Mouse (Mus musculus) lung, postnatal 0 days (tissue): ENCODE results near the gene Ppia.

ENCODE experiments used
- CTCF ChIP-seq: IDR thresholded peaks from 2 replicates; pipeline ENCODE4 v1.5.1; 2016; ENCODE audit warnings: antibody characterized with exemption, mild to moderate bottlenecking
- EP300 ChIP-seq: IDR thresholded peaks from 2 replicates; pipeline ENCODE4 v1.6.1; 2016; ENCODE audit warnings: antibody characterized with exemption, mild to moderate bottlenecking, control low read depth

- peak; percentile 56 for TF ChIP-seq CTCF
- peak; percentile 40; the same call in 1 of the 2 replicates for TF ChIP-seq EP300
These were observed 29.0 kb downstream of the Ppia start, which contains the start of gene H2afv for GRCm38 (mm10) chr11:6444077-6444853.
